Mouse (Mus musculus) heart, embryonic 15.5 days (tissue): Measurements from ENCODE around the gene Copb1. TPM values are rescaled to one million over a fixed set of nuclear protein-coding genes. Genes with fewer than 3 reads are reported as not detected.

ENCODE experiments used
- polyA plus RNA-seq: library from polyadenylated mRNA; unstranded; fragments of >200 nt; fragmentation: Nextera tagmentation; extraction: Ambion mirVana; gene quantifications from 2 replicates; pipeline ENCODE4 v1.2.1, GENCODE M21; 2015

Gene Copb1
- polyA plus RNA-seq, 1 experiment from 2014 or later = 67.8 TPM

Other genes with a start within 250 kb of the Copb1 start
- 44.1 and 44.6 TPM in 2 replicates for gene Rras2, start 136.9 kb downstream of the Copb1 start, polyA plus RNA-seq
- gene Psma1, start 21.4 kb upstream of the Copb1 start, polyA plus RNA-seq = 289 and 308 TPM in 2 replicates
- gene Pde3b, start 160.6 kb upstream of the Copb1 start, polyA plus RNA-seq = 3.6 and 4.6 TPM in 2 replicates